Mouse (Mus musculus) CH12.LX (cell line): Measurements from ENCODE around the gene P4hb.

Experiments
- CHD2 ChIP-seq: IDR thresholded peaks from 2 replicates; pipeline ENCODE4 v1.6.1; 2011; ENCODE audit warnings: low read length, improper control_type of control experiment
- ELF1 ChIP-seq: IDR thresholded peaks from 2 replicates; pipeline ENCODE4 v1.6.1; 2014; ENCODE audit warnings: low read depth, mild to moderate bottlenecking, inconsistent platforms, low read length, improper control_type of control experiment
- EP300 ChIP-seq: IDR thresholded peaks from 2 replicates; pipeline ENCODE4 v1.6.1; 2011; ENCODE audit warnings: low read length, improper control_type of control experiment
- JUND ChIP-seq: conservative IDR thresholded peaks from 2 replicates; pipeline ENCODE4 v1.6.1; 2011; ENCODE audit warnings: low read depth, low read length, improper control_type of control experiment
- MAZ ChIP-seq: IDR thresholded peaks from 2 replicates; pipeline ENCODE4 v1.6.1; 2012; ENCODE audit warnings: low read depth, mild to moderate bottlenecking, inconsistent platforms, low read length, improper control_type of control experiment, moderate library complexity
- POLR2A ChIP-seq: IDR thresholded peaks from 2 replicates; pipeline ENCODE4 v1.6.1; 2011; ENCODE audit warnings: low read depth, mild to moderate bottlenecking, improper control_type of control experiment, low read length
- RCOR1 ChIP-seq: conservative IDR thresholded peaks from 2 replicates; pipeline ENCODE4 v1.6.1; 2012; ENCODE audit warnings: low read depth, mild to moderate bottlenecking, inconsistent platforms, low read length, improper control_type of control experiment
- SIN3A ChIP-seq: IDR thresholded peaks from 2 replicates; pipeline ENCODE4 v1.6.1; 2012; ENCODE audit warnings: low read length, improper control_type of control experiment, inconsistent platforms
- UBTF ChIP-seq: IDR thresholded peaks from 2 replicates; pipeline ENCODE4 v1.6.1; 2012; ENCODE audit warnings: low read depth, mild to moderate bottlenecking, inconsistent platforms, low read length, improper control_type of control experiment, moderate library complexity
- USF1 ChIP-seq: IDR thresholded peaks from 2 replicates; pipeline ENCODE4 v1.6.1; 2014; ENCODE audit warnings: low read depth, mild to moderate bottlenecking, inconsistent platforms, low read length, improper control_type of control experiment
- USF2 ChIP-seq: conservative IDR thresholded peaks from 2 replicates; pipeline ENCODE4 v1.6.1; 2011; ENCODE audit warnings: low read depth, low read length, improper control_type of control experiment
- ZC3H11A ChIP-seq: IDR thresholded peaks from 2 replicates; pipeline ENCODE4 v1.6.1; 2012; ENCODE audit warnings: low read depth, mild to moderate bottlenecking, inconsistent platforms, low read length, improper control_type of control experiment
- ZNF384 ChIP-seq: IDR thresholded peaks from 2 replicates; pipeline ENCODE4 v1.6.1; 2012; ENCODE audit warnings: low read depth, low read length, improper control_type of control experiment, inconsistent platforms

- TF ChIP-seq POLR2A = 0 out of 2 replicates have a peak, but pooled peaks have one; percentile 5
- TF ChIP-seq ELF1 = no peak
- TF ChIP-seq ZC3H11A = no peak
- peak; percentile 69 for TF ChIP-seq USF1
- TF ChIP-seq RCOR1 = no peak
- peak; percentile 82 for TF ChIP-seq USF2
- no peak for TF ChIP-seq CHD2
- TF ChIP-seq MAZ = no peak
- TF ChIP-seq JUND = no peak
- TF ChIP-seq EP300 = 0 out of 2 replicates have a peak, but pooled peaks have one; percentile 2
- TF ChIP-seq SIN3A = no peak; the same call in 1 of the 2 replicates
- no peak for TF ChIP-seq UBTF
- TF ChIP-seq ZNF384 = no peak
Observed at GRCm38 (mm10) chr11:120582268-120582981, 9.4 kb upstream of the P4hb start.
